Mouse (Mus musculus) megakaryocyte, embryonic 14.5 days (primary cell): ENCODE data around the gene Zfp646.

Source experiments
- FLI1 ChIP-seq: IDR thresholded peaks from 2 replicates; pipeline ENCODE4 v1.6.1; 2012; ENCODE audit warnings: low read length, inconsistent platforms, mixed read lengths
- GATA1 ChIP-seq: IDR thresholded peaks from 3 replicates; pipeline ENCODE4 v1.6.1; 2012; ENCODE audit warnings: mixed read lengths, low read length, inconsistent platforms, borderline replicate concordance

GRCm38 (mm10) chr7:127894480-127894879, 18.5 kb downstream of the Zfp646 start:
- no peak for TF ChIP-seq GATA1
- no peak for TF ChIP-seq FLI1
